Mouse (Mus musculus): ENCODE results near the gene Coro1b.

Gene Coro1b

GRCm38 (mm10) chr19:4148491-4148806 lies at the start of gene Coro1b:
TSS of gene Coro1b (plus strand) at chr19:4148619.
- in situ Hi-C loops (cut with MseI, MboI) = no loop called here

GRCm38 (mm10) chr19:4099056-4099455 lies 49.4 kb upstream of the Coro1b start:
- in situ Hi-C loops (cut with MseI, MboI) = no loop called here

DNA sequence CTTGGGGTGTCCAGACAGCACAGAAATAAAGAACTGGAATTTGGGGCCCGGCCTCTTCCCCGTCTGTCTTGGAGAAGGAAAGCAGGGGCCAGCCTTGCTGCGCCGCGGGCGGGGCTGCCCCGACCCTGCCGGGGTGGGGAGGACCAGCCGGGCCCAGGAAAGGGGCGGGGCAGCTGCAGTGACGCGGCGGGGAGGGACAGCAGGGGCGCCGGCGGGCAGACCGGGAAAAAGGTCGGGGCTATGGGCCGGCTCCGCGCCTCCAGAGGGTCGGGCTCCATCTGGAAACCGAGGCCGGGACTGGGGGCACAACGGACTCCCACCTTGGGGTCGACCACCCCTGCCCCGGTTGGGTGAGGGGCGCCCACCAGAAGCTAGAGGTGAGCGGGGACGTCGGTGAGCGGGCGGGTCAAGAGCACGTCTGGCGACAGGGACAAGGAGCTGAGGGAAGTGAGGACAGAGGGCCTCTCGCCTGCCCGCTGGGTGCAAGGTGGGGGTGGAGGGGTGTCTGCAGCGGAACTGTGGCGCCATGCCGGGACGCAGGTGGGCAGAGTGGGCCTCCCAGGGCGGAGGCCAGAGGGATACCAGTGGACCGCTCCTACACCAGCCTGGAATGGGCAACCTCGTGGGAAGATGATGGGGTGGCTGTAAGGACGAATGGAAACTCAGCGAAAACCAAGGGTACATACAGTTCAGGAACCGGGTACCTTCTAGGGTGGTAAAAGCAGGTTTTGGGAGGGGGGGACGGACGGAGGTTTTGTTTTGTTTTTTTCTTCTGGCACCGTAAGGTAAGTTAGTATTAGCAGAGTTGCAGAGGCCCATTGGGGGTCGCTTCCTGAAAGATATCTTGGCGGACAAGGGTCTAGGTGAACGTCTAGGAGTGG lies 48.3 kb upstream of the Coro1b start, which contains the start of gene Pitpnm1:
TSS of gene Pitpnm1 (plus strand) at position 162 of the 881 bp plus-strand sequence.
- in situ Hi-C loops (cut with MseI, MboI) = no loop called here

DNA sequence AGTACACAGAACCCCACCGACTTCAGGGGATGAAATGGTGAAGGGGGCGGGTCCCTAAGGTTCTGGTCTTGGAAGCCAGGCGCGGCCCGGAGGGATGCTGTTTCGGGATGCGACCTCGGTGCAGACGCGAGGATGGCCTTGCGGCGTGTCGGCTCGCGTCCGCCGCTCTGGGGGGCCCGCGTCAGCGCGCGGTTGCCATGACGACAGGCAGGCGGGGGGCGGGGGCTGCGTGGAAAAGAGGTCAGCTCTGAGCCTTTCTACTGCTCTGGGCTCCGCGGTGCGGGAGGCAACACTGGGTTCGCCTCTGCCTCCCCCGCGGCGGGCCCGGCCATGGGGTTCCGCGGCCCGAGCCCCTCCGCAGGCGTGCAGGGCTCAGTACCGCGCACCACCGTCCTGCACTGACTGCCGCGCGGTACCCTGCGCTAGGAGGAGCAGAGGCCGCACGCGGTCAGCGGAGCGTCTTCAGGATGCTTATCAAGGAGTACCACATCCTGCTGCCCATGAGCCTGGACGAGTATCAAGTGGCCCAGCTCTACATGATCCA lies 47.6 kb upstream of the Coro1b start:
- in situ Hi-C loops (cut with MseI, MboI) = no loop called here

DNA sequence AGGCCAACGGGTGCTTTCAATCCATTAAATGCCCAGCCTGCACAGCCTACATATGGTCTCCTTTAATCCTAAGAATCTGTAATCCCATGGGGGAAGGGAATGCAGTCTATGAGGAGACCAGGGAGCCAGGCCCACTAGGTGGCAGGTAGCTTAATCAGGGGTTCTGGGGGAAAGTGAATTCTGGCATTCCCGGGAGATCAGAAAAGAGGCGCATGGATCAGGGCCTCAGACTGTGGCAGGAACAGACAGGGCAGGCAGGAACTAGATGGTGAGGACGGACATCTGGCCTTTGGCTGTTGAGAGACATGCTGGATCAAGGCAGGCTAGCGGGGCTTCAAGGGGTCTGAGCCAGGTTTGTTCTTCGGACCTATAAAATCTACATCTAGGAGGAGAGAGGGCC lies 47.0 kb upstream of the Coro1b start:
- in situ Hi-C loops (cut with MseI, MboI) = no loop called here

DNA sequence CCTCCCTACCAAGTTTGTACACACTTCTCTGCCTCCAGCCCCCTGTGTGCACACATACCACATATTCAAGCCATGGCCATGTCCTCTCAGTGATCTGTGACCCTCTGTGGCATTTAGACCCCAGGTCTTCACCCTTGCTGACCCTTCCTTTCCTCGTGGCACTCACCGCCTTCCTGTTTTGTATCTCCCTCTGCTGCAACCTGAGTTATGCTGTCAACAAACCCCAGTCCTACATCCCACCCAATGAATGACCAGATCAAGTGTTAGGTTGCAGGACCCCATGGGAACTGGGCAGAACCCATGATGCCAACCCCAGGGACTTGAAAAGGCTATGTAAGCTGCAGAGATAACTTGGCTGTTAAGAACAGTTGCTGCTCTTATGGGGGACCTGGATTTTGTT lies 46.4 kb upstream of the Coro1b start:
- in situ Hi-C loops (cut with MseI, MboI) = no loop called here

GRCm38 (mm10) chr19:4102626-4103025 lies 45.8 kb upstream of the Coro1b start:
- in situ Hi-C loops (cut with MseI, MboI) = no loop called here

DNA sequence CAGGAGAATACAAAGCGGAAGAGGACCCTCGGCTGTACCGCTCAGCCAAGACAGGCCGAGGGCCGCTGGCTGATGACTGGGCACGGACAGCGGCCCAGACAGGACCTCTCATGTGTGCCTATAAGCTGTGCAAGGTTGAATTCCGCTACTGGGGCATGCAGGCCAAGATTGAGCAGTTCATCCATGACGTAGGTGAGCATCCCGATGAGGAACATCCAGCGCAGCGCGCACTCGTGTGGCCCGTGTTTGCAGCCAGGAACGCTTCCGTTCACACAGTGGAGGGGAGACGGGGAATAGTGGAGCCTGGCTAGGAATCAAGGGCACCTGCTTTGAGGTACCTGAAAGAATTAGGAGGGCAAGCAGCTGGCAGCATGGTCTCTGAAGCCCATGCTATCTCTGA lies 45.1 kb upstream of the Coro1b start:
- in situ Hi-C loops (cut with MseI, MboI) = no loop called here

DNA sequence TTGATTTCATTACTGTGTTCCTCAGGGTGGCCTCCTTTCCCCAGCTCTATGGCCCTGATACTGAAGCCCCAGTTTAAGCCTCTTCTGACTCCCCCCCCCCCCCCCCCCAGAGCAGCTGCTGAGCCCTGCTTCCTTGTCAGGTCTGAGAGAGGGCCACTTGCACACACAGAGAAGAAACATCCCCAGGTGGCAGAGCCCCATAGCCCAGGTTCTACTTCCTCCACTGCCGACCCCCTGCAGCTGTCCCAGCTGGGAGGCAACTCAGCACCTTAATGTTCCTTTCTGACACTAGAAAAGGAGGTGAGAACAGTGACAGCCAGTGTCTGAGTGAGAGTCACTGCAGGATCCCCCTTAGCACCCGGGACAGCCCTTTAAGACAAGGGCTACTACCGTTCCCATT lies 44.6 kb upstream of the Coro1b start:
- in situ Hi-C loops (cut with MseI, MboI) = no loop called here

- in situ Hi-C loops (cut with MseI, MboI) = no loop called here
Observed at GRCm38 (mm10) chr19:4104675-4105194, 43.7 kb upstream of the Coro1b start.

GRCm38 (mm10) chr19:4106654-4107053 lies 41.8 kb upstream of the Coro1b start:
- in situ Hi-C loops (cut with MseI, MboI) = no loop called here

DNA sequence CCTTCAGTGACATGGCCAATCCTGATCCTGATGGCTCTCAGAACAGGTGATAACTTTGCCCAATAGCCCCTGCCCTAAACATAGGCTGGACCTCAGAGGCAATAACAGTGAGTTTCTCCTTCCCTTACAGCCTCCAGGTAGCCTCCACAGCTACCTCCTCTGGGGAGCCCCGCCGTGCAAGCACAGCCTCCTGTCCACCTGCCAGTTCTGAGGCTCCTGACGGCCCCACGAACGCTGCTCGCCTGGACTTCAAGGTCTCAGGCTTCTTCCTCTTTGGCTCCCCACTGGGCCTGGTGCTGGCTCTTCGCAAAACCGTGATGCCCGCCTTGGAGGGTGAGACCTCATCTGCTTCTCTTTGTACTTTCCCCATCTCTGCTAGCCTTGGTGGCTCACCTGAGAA lies 39.9 kb upstream of the Coro1b start:
- in situ Hi-C loops (cut with MseI, MboI) = no loop called here

- in situ Hi-C loops (cut with MseI, MboI) = no loop called here
Observed at GRCm38 (mm10) chr19:4112063-4112960, 36.1 kb upstream of the Coro1b start.

GRCm38 (mm10) chr19:4113186-4113805 lies 35.1 kb upstream of the Coro1b start:
- in situ Hi-C loops (cut with MseI, MboI) = no loop called here

- in situ Hi-C loops (cut with MseI, MboI) = no loop called here
Observed at GRCm38 (mm10) chr19:4113806-4114230, 34.6 kb upstream of the Coro1b start.

DNA sequence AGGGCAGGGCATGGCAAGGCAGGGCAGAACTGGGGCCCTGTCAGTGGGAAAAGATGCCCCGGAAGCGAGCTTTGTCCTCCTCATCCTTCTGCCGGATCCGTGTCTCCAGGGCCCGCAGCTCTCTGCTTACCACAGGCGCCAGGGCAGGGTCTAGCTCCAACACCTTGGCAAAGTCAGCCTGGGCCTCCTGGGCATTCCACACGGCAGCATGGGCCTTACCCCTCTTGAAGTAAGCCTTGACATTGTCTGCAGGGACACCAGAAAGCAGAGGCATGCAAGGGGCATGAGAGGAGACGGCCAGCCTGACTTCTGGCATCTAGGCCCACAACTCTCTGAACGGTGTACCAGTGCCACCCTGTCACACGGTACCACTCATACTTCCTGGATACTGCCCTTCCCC lies 33.9 kb upstream of the Coro1b start:
- in situ Hi-C loops (cut with MseI, MboI) = no loop called here

DNA sequence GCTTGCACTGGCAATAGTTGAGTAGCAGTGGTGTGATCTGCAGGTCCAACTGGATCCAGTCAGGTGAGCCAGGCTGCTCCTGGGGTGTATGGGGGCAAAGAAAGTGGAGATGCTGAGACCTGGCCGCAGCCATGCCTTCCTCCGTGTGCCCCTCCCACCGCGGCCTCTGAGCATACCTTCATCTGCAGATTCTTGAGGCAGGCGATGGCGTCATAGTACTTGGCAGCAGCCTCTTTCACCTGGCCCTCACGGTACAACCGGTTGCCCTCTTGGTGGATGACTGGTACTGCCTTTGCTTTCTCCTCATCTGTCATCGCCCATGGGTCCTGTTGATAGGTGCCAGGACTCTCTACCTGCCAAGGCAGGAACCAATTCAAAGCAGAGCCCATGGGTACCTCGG lies 33.3 kb upstream of the Coro1b start:
- in situ Hi-C loops (cut with MseI, MboI) = no loop called here

DNA sequence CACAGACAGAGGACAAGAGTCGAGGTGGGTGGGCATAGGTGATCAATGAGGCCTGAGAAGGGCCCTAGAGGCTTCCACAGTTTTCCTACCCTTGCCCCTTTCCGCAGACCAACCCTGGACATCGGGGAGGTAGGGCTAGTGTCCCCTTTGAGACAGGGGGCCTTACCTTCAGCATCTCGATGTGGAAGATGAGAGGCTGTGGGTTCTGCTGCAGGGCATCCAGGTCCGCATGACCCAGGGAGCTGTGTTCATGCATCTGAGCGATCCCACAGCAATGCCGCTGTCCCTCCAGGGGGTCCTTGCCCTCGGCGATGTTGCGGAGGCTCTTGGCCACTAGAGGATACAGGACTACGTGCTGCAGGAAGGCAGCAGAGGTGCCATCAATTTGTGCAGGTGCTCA lies 32.6 kb upstream of the Coro1b start:
- in situ Hi-C loops (cut with MseI, MboI) = no loop called here

DNA sequence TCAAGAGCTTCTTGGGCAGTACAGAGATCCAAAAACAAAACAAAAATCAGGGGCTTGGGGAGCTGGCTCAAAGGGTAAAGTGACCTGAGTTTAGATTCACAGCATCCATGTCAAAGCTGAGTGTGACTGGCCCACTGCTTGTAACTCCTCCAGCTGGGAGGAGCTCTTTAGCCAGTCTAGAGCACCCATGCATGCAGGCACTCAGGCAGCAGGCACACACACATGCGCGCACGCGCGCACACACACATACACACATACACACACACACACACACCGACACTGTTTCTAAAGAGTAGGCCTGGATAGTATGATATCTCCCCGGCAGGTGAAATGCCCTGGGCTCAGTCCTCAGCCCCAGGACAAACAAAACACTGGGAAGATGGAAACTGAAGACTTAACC lies 31.4 kb upstream of the Coro1b start:
- in situ Hi-C loops (cut with MseI, MboI) = no loop called here

DNA sequence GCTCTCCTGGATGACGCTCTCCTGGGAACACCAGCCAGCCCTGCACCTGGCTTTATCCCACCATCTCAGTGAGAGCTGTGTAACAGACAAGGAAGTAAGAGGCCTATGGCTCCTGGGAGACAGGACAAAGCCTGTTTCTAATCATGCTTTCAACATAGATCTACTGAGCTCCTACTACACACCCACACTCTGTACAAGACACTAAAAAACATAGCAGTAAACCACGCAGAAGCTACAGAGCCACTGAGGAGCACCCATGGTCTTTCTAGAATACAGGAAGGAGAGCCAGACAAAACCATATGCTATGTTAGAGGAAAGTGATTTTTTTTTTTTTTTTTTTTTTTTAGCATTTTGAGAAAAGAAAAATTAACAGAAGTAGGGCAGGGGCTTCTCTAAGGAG lies 30.1 kb upstream of the Coro1b start:
- in situ Hi-C loops (cut with MseI, MboI) = no loop called here

- in situ Hi-C loops (cut with MseI, MboI) = no loop called here
Observed at GRCm38 (mm10) chr19:4119716-4120487, 28.5 kb upstream of the Coro1b start.

All from mouse trophoblast stem cell (cell line).